Mouse (Mus musculus): ENCODE measurements around the gene Haao. TPM values are rescaled to one million over a fixed set of nuclear protein-coding genes. Genes with fewer than 3 reads are reported as not detected.

Gene Haao
- not detected in 2 replicates for polyA plus RNA-seq (2014; fragmentation: Nextera tagmentation; extraction: Ambion mirVana)

- ATAC-seq (replicated peaks; ENCODE audit: low FRiP score): no peak
These were observed at the start of gene Haao for GRCm38 (mm10) chr17:83847815-83848214. Haao (minus strand) TSS chr17:83847963.

DNA sequence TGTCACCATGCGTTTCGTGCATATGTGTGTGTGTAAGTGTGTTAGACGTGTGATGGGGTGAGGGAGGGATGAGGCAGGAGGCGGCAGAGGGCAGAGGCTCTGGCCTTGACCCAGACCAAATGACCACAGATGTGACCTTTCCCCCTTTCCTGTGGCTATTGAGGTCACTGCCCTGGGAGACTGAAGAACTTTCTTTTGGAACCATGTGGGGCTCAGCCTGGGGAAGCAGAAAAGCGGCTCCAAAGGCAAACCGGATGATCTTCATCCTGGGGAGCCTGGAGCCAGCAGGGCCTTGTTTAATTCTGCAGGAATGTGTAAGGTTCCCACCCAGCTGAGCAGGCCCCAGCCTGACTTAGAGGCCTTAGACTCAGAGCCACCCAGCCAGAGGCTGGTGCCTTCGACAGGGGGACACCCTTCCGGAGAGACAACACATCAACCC is 49.6 kb upstream of the Haao start:
- 72% methylated on average over 8 of the region's 8 CpGs for WGBS
- Histone ChIP-seq H3K9me3 (ENCODE audit: control insufficient read depth, low read length) (no peaks in the 10 kb centered on the region), H3K4me1 (replicated peaks; ENCODE audit: control insufficient read depth, insufficient read depth, low read length) (0 out of 2 replicates have a peak, but pooled peaks cover 2% of the 10 kb centered on the region), H3K36me3 (ENCODE audit: control insufficient read depth, insufficient read depth, low read length) (no peaks in the 10 kb centered on the region), H3K4me2 (ENCODE audit: low read depth, low read length, severe bottlenecking) (no peak overlapping the region), H3K27ac (ENCODE audit: low read depth, low read length) (no peak overlapping the region), H3K9ac (ENCODE audit: low read length) (no peak overlapping the region), H3K27me3 (ENCODE audit: control insufficient read depth, insufficient read depth, low read length) (no peaks in the 10 kb centered on the region), H3K4me3 (ENCODE audit: low read depth, low read length) (no peak overlapping the region)
- no peak for DNase-seq (ENCODE audit: low spot score)
- ATAC-seq (replicated peaks; ENCODE audit: low FRiP score): no peak

More at GRCm38 (mm10) chr17:83847815-83848214, at the start of gene Haao:
- Histone ChIP-seq H3K27ac (ENCODE audit: low read depth, low read length) (no peak within 1 kb of the TSS), H3K4me2 (ENCODE audit: low read depth, low read length, severe bottlenecking) (no peak within 1 kb of the TSS), H3K4me3 (ENCODE audit: low read depth, low read length) (no peak within 1 kb of the TSS), H3K9me3 (ENCODE audit: control insufficient read depth, low read length) (no peaks in the 10 kb centered on the region), H3K36me3 (ENCODE audit: control insufficient read depth, insufficient read depth, low read length) (no peaks in the 10 kb centered on the region), H3K9ac (ENCODE audit: low read length) (no peak within 1 kb of the TSS), H3K27me3 (ENCODE audit: control insufficient read depth, insufficient read depth, low read length) (no peaks in the 10 kb centered on the region), H3K4me1 (replicated peaks; ENCODE audit: control insufficient read depth, insufficient read depth, low read length) (peaks cover 8% of the 10 kb centered on the region; the same call in 1 of the 2 replicates)
- 79% methylated on average over 3 of the region's 3 CpGs for WGBS
- DNase-seq (ENCODE audit: low spot score): no peak

- peak; percentile 63 for DNase-seq (ENCODE audit: low spot score)
- Histone ChIP-seq H3K27ac (ENCODE audit: low read depth, low read length) (no peak overlapping the region), H3K4me3 (ENCODE audit: low read depth, low read length) (no peak overlapping the region), H3K4me1 (replicated peaks; ENCODE audit: control insufficient read depth, insufficient read depth, low read length) (0 out of 2 replicates have a peak, but pooled peaks cover 2% of the 10 kb centered on the region), H3K36me3 (ENCODE audit: control insufficient read depth, insufficient read depth, low read length) (no peaks in the 10 kb centered on the region), H3K4me2 (ENCODE audit: low read depth, low read length, severe bottlenecking) (no peak overlapping the region), H3K9me3 (ENCODE audit: control insufficient read depth, low read length) (no peaks in the 10 kb centered on the region), H3K9ac (ENCODE audit: low read length) (no peak overlapping the region), H3K27me3 (ENCODE audit: control insufficient read depth, insufficient read depth, low read length) (no peaks in the 10 kb centered on the region)
- ATAC-seq (replicated peaks; ENCODE audit: low FRiP score): peak; percentile 42
- WGBS: 29% methylated on average over 10 of the region's 10 CpGs
These were observed 49.0 kb upstream of the Haao start for GRCm38 (mm10) chr17:83896723-83897122.

DNA sequence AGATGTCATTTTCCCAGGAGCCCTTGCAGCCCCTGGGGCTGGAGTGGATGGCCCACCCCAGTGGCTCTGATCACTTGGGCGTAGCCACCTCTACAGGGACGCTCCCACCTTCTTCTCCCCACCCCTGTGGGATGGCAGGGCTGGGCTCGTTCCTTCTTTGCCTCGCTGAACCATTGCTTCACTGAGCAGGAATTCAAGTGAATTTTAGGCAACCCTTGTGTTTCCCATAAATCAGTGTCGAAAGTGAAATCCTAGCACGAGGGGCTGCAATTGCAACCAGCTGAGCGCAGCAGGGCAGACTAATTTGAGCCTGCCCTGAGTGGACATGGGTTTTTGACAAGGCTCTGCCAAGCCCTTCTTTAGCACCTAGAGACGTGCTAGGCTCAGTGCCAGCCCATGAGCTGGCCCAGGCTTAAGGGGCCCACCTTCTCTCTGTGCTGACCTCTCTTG is 47.6 kb upstream of the Haao start:
- ATAC-seq (replicated peaks; ENCODE audit: low FRiP score) (no peak), DNase-seq (ENCODE audit: low spot score) (no peak)
- no peak overlapping the region for H3K27ac ChIP-seq (ENCODE audit: low read depth, low read length)
- 73% methylated on average over 8 of the region's 8 CpGs for WGBS
- H3K36me3 ChIP-seq (ENCODE audit: control insufficient read depth, insufficient read depth, low read length): no peaks in the 10 kb centered on the region
- H3K9me3 ChIP-seq (ENCODE audit: control insufficient read depth, low read length): no peaks in the 10 kb centered on the region
- H3K9ac ChIP-seq (ENCODE audit: low read length): no peak overlapping the region
- H3K27me3 ChIP-seq (ENCODE audit: control insufficient read depth, insufficient read depth, low read length): no peaks in the 10 kb centered on the region
- 0 out of 2 replicates have a peak, but pooled peaks cover 2% of the 10 kb centered on the region for H3K4me1 ChIP-seq (replicated peaks; ENCODE audit: control insufficient read depth, insufficient read depth, low read length)
- no peak overlapping the region for H3K4me2 ChIP-seq (ENCODE audit: low read depth, low read length, severe bottlenecking)
- H3K4me3 ChIP-seq (ENCODE audit: low read depth, low read length): no peak overlapping the region

DNA sequence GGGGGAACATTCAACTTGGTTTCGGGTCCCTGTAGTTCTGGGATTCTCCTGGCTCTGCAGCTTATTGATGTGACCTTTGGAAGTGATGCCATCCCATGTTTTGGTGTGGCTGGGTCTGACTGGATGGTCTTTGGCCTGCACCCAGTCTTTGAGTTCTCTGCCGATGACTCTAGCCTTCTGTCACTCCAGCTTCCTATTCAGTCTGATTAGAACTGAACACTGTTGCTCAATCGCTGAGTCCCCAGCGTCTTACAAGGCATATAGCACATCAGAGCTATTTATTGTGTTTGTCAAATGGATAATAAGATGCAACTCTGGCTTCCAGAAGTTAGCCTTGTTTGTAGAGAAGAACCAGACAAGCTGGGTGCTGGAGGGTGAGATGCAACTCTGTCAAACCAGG is 45.4 kb upstream of the Haao start:
- H3K27ac ChIP-seq (ENCODE audit: low read depth, low read length): no peak overlapping the region
- no peak overlapping the region for H3K4me2 ChIP-seq (ENCODE audit: low read depth, low read length, severe bottlenecking)
- no peaks in the 10 kb centered on the region for H3K27me3 ChIP-seq (ENCODE audit: control insufficient read depth, insufficient read depth, low read length)
- no peaks in the 10 kb centered on the region for H3K36me3 ChIP-seq (ENCODE audit: control insufficient read depth, insufficient read depth, low read length)
- DNase-seq (ENCODE audit: low spot score) (no peak), ATAC-seq (replicated peaks; ENCODE audit: low FRiP score) (no peak)
- WGBS: 92% methylated on average over 4 of the region's 4 CpGs
- no peak overlapping the region for H3K4me3 ChIP-seq (ENCODE audit: low read depth, low read length)
- 0 out of 2 replicates have a peak, but pooled peaks cover 2% of the 10 kb centered on the region for H3K4me1 ChIP-seq (replicated peaks; ENCODE audit: control insufficient read depth, insufficient read depth, low read length)
- no peaks in the 10 kb centered on the region for H3K9me3 ChIP-seq (ENCODE audit: control insufficient read depth, low read length)
- no peak overlapping the region for H3K9ac ChIP-seq (ENCODE audit: low read length)

- H3K36me3 ChIP-seq (ENCODE audit: control insufficient read depth, insufficient read depth, low read length): no peaks in the 10 kb centered on the region
- H3K4me1 ChIP-seq (replicated peaks; ENCODE audit: control insufficient read depth, insufficient read depth, low read length): 0 out of 2 replicates have a peak, but pooled peaks cover 2% of the 10 kb centered on the region
- H3K27ac ChIP-seq (ENCODE audit: low read depth, low read length): no peak overlapping the region
- no peak overlapping the region for H3K4me2 ChIP-seq (ENCODE audit: low read depth, low read length, severe bottlenecking)
- no peaks in the 10 kb centered on the region for H3K9me3 ChIP-seq (ENCODE audit: control insufficient read depth, low read length)
- WGBS: 83% methylated on average over 9 of the region's 9 CpGs
- H3K9ac ChIP-seq (ENCODE audit: low read length): no peak overlapping the region
- no peak for DNase-seq (ENCODE audit: low spot score)
- no peaks in the 10 kb centered on the region for H3K27me3 ChIP-seq (ENCODE audit: control insufficient read depth, insufficient read depth, low read length)
- no peak overlapping the region for H3K4me3 ChIP-seq (ENCODE audit: low read depth, low read length)
- no peak for ATAC-seq (replicated peaks; ENCODE audit: low FRiP score)
These were observed 44.1 kb upstream of the Haao start for GRCm38 (mm10) chr17:83891864-83892263.

GRCm38 (mm10) chr17:83890373-83890696 is 42.6 kb upstream of the Haao start:
- H3K4me1 ChIP-seq (replicated peaks; ENCODE audit: control insufficient read depth, insufficient read depth, low read length): 0 out of 2 replicates have a peak, but pooled peaks cover 2% of the 10 kb centered on the region
- no peak for DNase-seq (ENCODE audit: low spot score)
- H3K4me2 ChIP-seq (ENCODE audit: low read depth, low read length, severe bottlenecking): no peak overlapping the region
- no peaks in the 10 kb centered on the region for H3K36me3 ChIP-seq (ENCODE audit: control insufficient read depth, insufficient read depth, low read length)
- ATAC-seq (replicated peaks; ENCODE audit: low FRiP score): no peak
- 91% methylated on average over 5 of the region's 5 CpGs for WGBS
- no peaks in the 10 kb centered on the region for H3K9me3 ChIP-seq (ENCODE audit: control insufficient read depth, low read length)
- no peak overlapping the region for H3K9ac ChIP-seq (ENCODE audit: low read length)
- no peaks in the 10 kb centered on the region for H3K27me3 ChIP-seq (ENCODE audit: control insufficient read depth, insufficient read depth, low read length)
- H3K27ac ChIP-seq (ENCODE audit: low read depth, low read length): no peak overlapping the region
- no peak overlapping the region for H3K4me3 ChIP-seq (ENCODE audit: low read depth, low read length)

GRCm38 (mm10) chr17:83889691-83890372 is 42.1 kb upstream of the Haao start:
- ATAC-seq (replicated peaks; ENCODE audit: low FRiP score) (no peak), DNase-seq (ENCODE audit: low spot score) (no peak)
- no peak overlapping the region for H3K4me2 ChIP-seq (ENCODE audit: low read depth, low read length, severe bottlenecking)
- H3K36me3 ChIP-seq (ENCODE audit: control insufficient read depth, insufficient read depth, low read length): no peaks in the 10 kb centered on the region
- H3K27me3 ChIP-seq (ENCODE audit: control insufficient read depth, insufficient read depth, low read length): no peaks in the 10 kb centered on the region
- H3K4me1 ChIP-seq (replicated peaks; ENCODE audit: control insufficient read depth, insufficient read depth, low read length): no peaks in the 10 kb centered on the region
- H3K9me3 ChIP-seq (ENCODE audit: control insufficient read depth, low read length): no peaks in the 10 kb centered on the region
- H3K4me3 ChIP-seq (ENCODE audit: low read depth, low read length): no peak overlapping the region
- WGBS: 80% methylated on average over 13 of the region's 13 CpGs
- no peak overlapping the region for H3K9ac ChIP-seq (ENCODE audit: low read length)
- H3K27ac ChIP-seq (ENCODE audit: low read depth, low read length): no peak overlapping the region

GRCm38 (mm10) chr17:83889329-83889690 is 41.5 kb upstream of the Haao start:
- no peaks in the 10 kb centered on the region for H3K9me3 ChIP-seq (ENCODE audit: control insufficient read depth, low read length)
- DNase-seq (ENCODE audit: low spot score) (no peak), ATAC-seq (replicated peaks; ENCODE audit: low FRiP score) (no peak)
- no peak overlapping the region for H3K27ac ChIP-seq (ENCODE audit: low read depth, low read length)
- no peaks in the 10 kb centered on the region for H3K27me3 ChIP-seq (ENCODE audit: control insufficient read depth, insufficient read depth, low read length)
- H3K9ac ChIP-seq (ENCODE audit: low read length): no peak overlapping the region
- no peak overlapping the region for H3K4me2 ChIP-seq (ENCODE audit: low read depth, low read length, severe bottlenecking)
- WGBS: 91% methylated on average over 5 of the region's 5 CpGs
- no peak overlapping the region for H3K4me3 ChIP-seq (ENCODE audit: low read depth, low read length)
- no peaks in the 10 kb centered on the region for H3K4me1 ChIP-seq (replicated peaks; ENCODE audit: control insufficient read depth, insufficient read depth, low read length)
- H3K36me3 ChIP-seq (ENCODE audit: control insufficient read depth, insufficient read depth, low read length): no peaks in the 10 kb centered on the region

All from forebrain, embryonic 11.5 days (tissue).